Mouse (Mus musculus) heart, embryonic 16.5 days (tissue): ENCODE data around the gene Mia. TPM values are rescaled to one million over a fixed set of nuclear protein-coding genes. Genes with fewer than 3 reads are reported as not detected.
A peak's percentile ranks its signal among the peaks of the same experiment; 100 is the strongest.

ENCODE experiments used
- ATAC-seq: fragments of 200-750 bp; cut with Nextera tagmentation; replicated peaks from 2 replicates; pipeline ENCODE4 v1.8.0; 2017; ENCODE audit warnings: moderate number of reproducible peaks; ENCODE audit not compliant: insufficient read depth, low FRiP score; ENCODE audit errors: extremely low read depth
- H3K27ac ChIP-seq: fragments of 300-500 bp; sonication (generic); 2 replicates; pipeline ENCODE4 v1.5.1; 2014; ENCODE audit warnings: mild to moderate bottlenecking, low read length, control low read depth, moderate library complexity
- H3K27me3 ChIP-seq: fragments of 300-500 bp; sonication (generic); 2 replicates; pipeline ENCODE4 v1.6.1; 2014; ENCODE audit warnings: low read length, mixed read lengths; ENCODE audit not compliant: control insufficient read depth, insufficient read depth
- H3K36me3 ChIP-seq: fragments of 300-500 bp; sonication (generic); 2 replicates; pipeline ENCODE4 v1.6.1; 2014; ENCODE audit not compliant: control insufficient read depth, insufficient read depth
- H3K4me1 ChIP-seq: fragments of 300-500 bp; sonication (generic); 2 replicates; pipeline ENCODE4 v1.6.1; 2014; ENCODE audit warnings: low read length, mixed read lengths; ENCODE audit not compliant: control insufficient read depth, insufficient read depth
- H3K4me2 ChIP-seq: fragments of 300-500 bp; sonication (generic); 2 replicates; pipeline ENCODE4 v1.6.1; 2014; ENCODE audit warnings: low read depth, mild to moderate bottlenecking, control low read depth, low read length
- H3K4me3 ChIP-seq: fragments of 300-500 bp; sonication (generic); 2 replicates; pipeline ENCODE4 v1.5.1; 2014; ENCODE audit warnings: mild to moderate bottlenecking, control low read depth, low read length
- H3K9ac ChIP-seq: fragments of 300-500 bp; sonication (generic); 2 replicates; pipeline ENCODE4 v1.6.1; 2014; ENCODE audit warnings: low read length, control low read depth
- H3K9me3 ChIP-seq: fragments of 300-500 bp; sonication (generic); replicated peaks from 2 replicates; pipeline ENCODE4 v1.6.1; 2016; ENCODE audit warnings: low read length; ENCODE audit not compliant: control insufficient read depth
- WGBS: fragments of 180-500 bp; shearing (Covaris S2); extraction: QIAGEN DNeasy Blood & Tissue Kit; methylation state at CpG from one replicate; pipeline ENCODE4 v1.1.7; 2014; 5-methylcytosine and 5-hydroxymethylcytosine counted together
- polyA plus RNA-seq: library from polyadenylated mRNA; unstranded; fragments of >200 nt; fragmentation: Nextera tagmentation; extraction: Ambion mirVana; gene quantifications from 2 replicates; pipeline ENCODE4 v1.2.1, GENCODE M21; 2015

The Mia gene
- polyA plus RNA-seq: 5.0 and 11.6 TPM in 2 replicates

GRCm38 (mm10) chr7:27180837-27181695 is at the start of gene Mia, which contains the start of gene Gm21983:
TSS of gene Mia (minus strand) at chr7:27181157.
TSS of gene Gm21983 (minus strand) at chr7:27181086.
- no peak for ATAC-seq
- Histone ChIP-seq H3K27me3 (no peaks in the 10 kb centered on the region), H3K4me1 (peaks cover 13% of the 10 kb centered on the region), H3K4me3 (no peak within 1 kb of the TSS), H3K36me3 (peaks cover 19% of the 10 kb centered on the region), H3K4me2 (no peak within 1 kb of the TSS), H3K27ac (no peak within 1 kb of the TSS), H3K9ac (no peak within 1 kb of the TSS), H3K9me3 (peaks cover 3% of the 10 kb centered on the region; the same call in 1 of the 2 replicates)
- WGBS: 58% methylated on average over 14 of the region's 14 CpGs

GRCm38 (mm10) chr7:27228865-27229264 is 47.9 kb upstream of the Mia start:
- no peaks in the 10 kb centered on the region for H3K27me3 ChIP-seq
- H3K9ac ChIP-seq: peak overlapping the region; percentile 91
- peak overlapping the region; percentile 91 for H3K4me3 ChIP-seq
- H3K27ac ChIP-seq: peak overlapping the region; percentile 90
- no peaks in the 10 kb centered on the region for H3K36me3 ChIP-seq
- ATAC-seq: no peak
- peak overlapping the region; percentile 89 for H3K4me2 ChIP-seq
- peaks cover 38% of the 10 kb centered on the region for H3K4me1 ChIP-seq
- H3K9me3 ChIP-seq: no peaks in the 10 kb centered on the region
- WGBS: 18% methylated on average over 6 of the region's 6 CpGs

- peaks cover 33% of the 10 kb centered on the region for H3K4me1 ChIP-seq
- peak; percentile 83 for ATAC-seq
- no peaks in the 10 kb centered on the region for H3K36me3 ChIP-seq
- H3K4me2 ChIP-seq: peak within 1 kb of the TSS; percentile 89
- peak within 1 kb of the TSS; percentile 91 for H3K4me3 ChIP-seq
- WGBS: under 1% methylated on average over 42 of the region's 49 CpGs
- no peaks in the 10 kb centered on the region for H3K27me3 ChIP-seq
- peak within 1 kb of the TSS; percentile 91 for H3K9ac ChIP-seq
- no peaks in the 10 kb centered on the region for H3K9me3 ChIP-seq
- peak within 1 kb of the TSS; percentile 90 for H3K27ac ChIP-seq
These were observed 47.4 kb upstream of the Mia start, which contains the start of gene Itpkc for GRCm38 (mm10) chr7:27228281-27228821. TSS of gene Itpkc (minus strand) at chr7:27228661.

GRCm38 (mm10) chr7:27227676-27228075 is 46.7 kb upstream of the Mia start:
- Histone ChIP-seq H3K4me2 (peak overlapping the region; percentile 89), H3K27ac (peak overlapping the region; percentile 90), H3K4me1 (peaks cover 32% of the 10 kb centered on the region), H3K36me3 (no peaks in the 10 kb centered on the region), H3K4me3 (peak overlapping the region; percentile 91), H3K9me3 (no peaks in the 10 kb centered on the region), H3K27me3 (no peaks in the 10 kb centered on the region), H3K9ac (peak overlapping the region; percentile 91)
- no peak for ATAC-seq
- WGBS: 2% methylated on average over 10 of the region's 10 CpGs

GRCm38 (mm10) chr7:27227276-27227675 is 46.3 kb upstream of the Mia start:
- WGBS: 31% methylated on average over 9 of the region's 9 CpGs
- Histone ChIP-seq H3K27me3 (no peaks in the 10 kb centered on the region), H3K4me2 (peak overlapping the region; percentile 89), H3K9me3 (no peaks in the 10 kb centered on the region), H3K9ac (peak overlapping the region; percentile 91), H3K27ac (no peak overlapping the region), H3K4me3 (peak overlapping the region; percentile 91), H3K4me1 (peaks cover 30% of the 10 kb centered on the region), H3K36me3 (no peaks in the 10 kb centered on the region)
- no peak for ATAC-seq

- 80% methylated on average over 11 of the region's 11 CpGs for WGBS
- Histone ChIP-seq H3K4me1 (peaks cover 30% of the 10 kb centered on the region), H3K4me2 (no peak overlapping the region), H3K9ac (no peak overlapping the region), H3K27ac (no peak overlapping the region), H3K27me3 (no peaks in the 10 kb centered on the region), H3K4me3 (no peak overlapping the region), H3K9me3 (no peaks in the 10 kb centered on the region), H3K36me3 (no peaks in the 10 kb centered on the region)
- no peak for ATAC-seq
These were observed 44.1 kb upstream of the Mia start for GRCm38 (mm10) chr7:27224877-27225575.

- H3K27me3 ChIP-seq: no peaks in the 10 kb centered on the region
- peaks cover 24% of the 10 kb centered on the region for H3K4me1 ChIP-seq
- 72% methylated on average over 1 of the region's 1 CpGs for WGBS
- no peak overlapping the region for H3K9ac ChIP-seq
- no peaks in the 10 kb centered on the region for H3K9me3 ChIP-seq
- no peaks in the 10 kb centered on the region for H3K36me3 ChIP-seq
- no peak overlapping the region for H3K4me2 ChIP-seq
- no peak for ATAC-seq
- no peak overlapping the region for H3K27ac ChIP-seq
- H3K4me3 ChIP-seq: no peak overlapping the region
These were observed 41.6 kb upstream of the Mia start for GRCm38 (mm10) chr7:27222538-27222937.

- H3K27me3 ChIP-seq: no peaks in the 10 kb centered on the region
- no peak overlapping the region for H3K4me2 ChIP-seq
- 60% methylated on average over 6 of the region's 6 CpGs for WGBS
- no peaks in the 10 kb centered on the region for H3K36me3 ChIP-seq
- no peak overlapping the region for H3K9ac ChIP-seq
- no peaks in the 10 kb centered on the region for H3K9me3 ChIP-seq
- peaks cover 18% of the 10 kb centered on the region for H3K4me1 ChIP-seq
- ATAC-seq: no peak
- H3K27ac ChIP-seq: no peak overlapping the region
- H3K4me3 ChIP-seq: no peak overlapping the region
These were observed 41.0 kb upstream of the Mia start for GRCm38 (mm10) chr7:27221939-27222338.
